Mouse (Mus musculus) urinary bladder, postnatal 36 days (tissue): ENCODE measurements around the gene Gria2.
A peak's percentile ranks its signal among the peaks of the same experiment; 100 is the strongest.

Experiments used
- DNase-seq, 2 experiments: peaks; one replicate each; pipeline ENCODE4 v3.0.0; 2022; ENCODE audit warnings: low spot score in 2 of 2, mixed read lengths in 1 of 2

Gria2 gene

GRCm38 (mm10) chr3:80802596-80803081, at the start of gene Gria2:
TSS of gene Gria2 (minus strand) at chr3:80802835.
- DNase-seq = peak; percentile 21 to 56

DNA sequence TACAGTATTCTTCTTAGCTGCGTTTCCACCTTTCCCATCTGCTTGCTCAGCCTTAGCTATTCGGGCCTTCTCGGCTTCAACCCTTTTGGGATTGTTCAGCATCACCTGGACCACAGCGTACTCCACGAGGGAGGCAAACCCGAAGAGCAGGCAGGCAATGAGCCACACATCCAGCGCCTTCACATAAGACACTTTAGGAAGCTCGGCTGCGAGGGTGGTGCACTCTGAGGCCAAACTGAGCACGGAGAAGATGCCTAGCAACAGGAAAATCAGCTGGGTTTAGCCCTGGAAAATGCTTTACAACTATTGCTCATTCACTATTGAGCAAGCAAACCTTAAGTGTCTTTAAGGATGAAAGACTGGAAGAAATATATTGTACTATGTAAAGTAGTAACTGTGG, 48.3 kb upstream of the Gria2 start:
- no peak for DNase-seq

GRCm38 (mm10) chr3:80845634-80846033, 43.0 kb upstream of the Gria2 start:
- no peak for DNase-seq

DNA sequence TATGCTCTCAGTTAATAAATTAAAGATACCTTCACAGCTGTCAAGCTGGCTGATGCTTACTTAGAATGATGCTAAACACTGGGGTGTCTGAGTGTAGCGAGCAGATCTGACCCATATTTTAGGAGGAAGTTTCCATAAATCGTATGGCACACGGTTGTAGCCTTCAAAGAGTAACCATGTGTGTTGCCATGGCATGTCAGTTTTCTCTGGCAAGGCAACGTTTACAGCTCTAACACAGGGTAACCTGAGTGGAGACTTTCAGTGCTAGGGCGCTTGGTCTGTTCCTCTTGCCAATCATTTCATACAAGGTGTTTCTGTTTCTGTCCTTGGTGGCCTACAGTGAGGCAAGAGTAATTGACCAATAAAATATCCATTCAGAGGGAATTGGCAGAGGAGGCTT, 37.2 kb upstream of the Gria2 start:
- DNase-seq = no peak

- DNase-seq = no peak
Observed at GRCm38 (mm10) chr3:80837583-80837982, 34.9 kb upstream of the Gria2 start.

GRCm38 (mm10) chr3:80823975-80824374, 21.3 kb upstream of the Gria2 start:
- DNase-seq = no peak

- DNase-seq = no peak
Observed at GRCm38 (mm10) chr3:80818619-80819018, 16.0 kb upstream of the Gria2 start.

GRCm38 (mm10) chr3:80813734-80814133, 11.1 kb upstream of the Gria2 start:
- DNase-seq = no peak

GRCm38 (mm10) chr3:80812237-80812636, 9.6 kb upstream of the Gria2 start:
- DNase-seq = no peak

GRCm38 (mm10) chr3:80805327-80805726, 2.7 kb upstream of the Gria2 start:
- no peak for DNase-seq

DNA sequence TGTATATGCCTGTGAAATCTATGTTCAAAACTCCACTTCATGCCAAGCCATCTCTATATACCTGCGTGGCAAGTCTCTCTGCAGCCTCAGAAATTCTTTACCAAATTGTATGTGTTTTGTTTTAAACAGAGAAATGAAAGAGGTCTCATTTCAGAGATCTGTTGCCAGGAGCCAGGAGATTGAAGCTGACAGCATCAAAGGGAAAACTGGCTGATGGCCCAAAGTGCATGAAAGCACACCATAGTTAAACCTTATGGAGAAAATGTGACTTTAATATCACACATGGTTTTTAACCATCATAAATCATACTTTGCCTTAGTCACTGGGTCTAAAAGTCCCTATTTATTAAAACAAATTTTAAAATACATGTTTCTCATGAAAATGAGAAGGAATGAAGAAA, 1.2 kb upstream of the Gria2 start:
- DNase-seq = no peak

- DNase-seq = no peak
Observed at GRCm38 (mm10) chr3:80803211-80803610, 576 bp upstream of the Gria2 start.

DNA sequence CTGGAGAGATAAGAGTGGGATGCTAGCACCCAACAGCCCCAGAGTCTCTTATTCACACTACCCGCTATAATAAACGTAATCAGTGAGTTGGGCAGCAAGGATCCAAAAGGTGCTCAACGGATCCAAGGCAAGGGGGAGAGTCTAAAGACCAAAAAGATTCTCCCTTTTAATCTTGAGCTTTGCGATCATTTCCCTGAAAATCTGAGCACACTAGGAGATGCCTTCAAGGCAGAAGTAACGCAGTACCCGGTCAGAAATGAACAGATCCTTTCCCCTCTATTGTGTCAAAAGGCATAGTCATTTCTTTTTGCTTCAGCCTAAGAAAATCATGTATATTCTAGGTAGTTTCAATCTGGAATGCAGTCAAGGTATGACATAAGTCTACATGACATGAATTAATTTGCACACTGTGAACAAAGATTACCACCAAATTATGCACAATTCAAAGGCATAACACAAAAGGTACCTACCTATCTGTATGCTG, 766 bp downstream of the Gria2 start:
- no peak for DNase-seq

DNA sequence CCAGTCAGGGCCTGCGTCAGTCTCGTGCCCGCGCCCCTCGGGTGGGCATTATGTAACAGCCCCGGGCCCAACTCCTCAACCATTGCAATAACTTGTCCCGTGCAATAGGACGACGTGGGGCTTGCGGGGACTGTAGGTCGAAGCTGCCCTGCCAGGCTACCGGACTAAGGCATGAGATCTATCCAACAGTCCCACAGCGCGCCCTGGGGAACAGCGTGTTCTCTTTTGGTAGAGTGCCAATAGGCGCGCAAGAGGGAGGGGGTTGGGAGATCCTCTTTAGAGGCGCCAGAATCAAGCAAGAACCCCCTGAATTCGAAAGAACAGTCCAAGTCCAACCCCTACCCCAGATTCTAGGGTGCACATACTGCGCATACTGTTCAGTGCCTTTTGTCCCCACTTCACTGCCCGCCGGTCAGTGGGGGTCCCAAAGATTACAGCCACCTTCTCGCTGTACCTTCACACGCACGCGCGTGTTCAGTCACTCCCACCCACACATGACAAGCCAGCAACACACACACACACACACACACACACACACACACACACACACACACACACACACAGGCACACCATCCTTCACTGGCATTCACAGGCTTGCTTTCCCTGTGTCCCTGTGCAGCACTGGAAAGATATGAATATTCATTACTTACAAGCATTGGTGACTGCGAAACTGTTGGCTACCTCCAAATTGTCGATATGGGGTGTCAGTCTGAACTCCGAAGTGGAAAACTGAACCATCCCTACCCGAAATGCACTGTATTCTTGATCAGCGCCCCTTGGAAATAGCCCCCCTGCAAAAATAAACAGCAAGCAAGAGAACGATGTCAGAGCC, 1.4 kb downstream of the Gria2 start:
- peak in 1 of 2 experiments; percentile 3 for DNase-seq

DNA sequence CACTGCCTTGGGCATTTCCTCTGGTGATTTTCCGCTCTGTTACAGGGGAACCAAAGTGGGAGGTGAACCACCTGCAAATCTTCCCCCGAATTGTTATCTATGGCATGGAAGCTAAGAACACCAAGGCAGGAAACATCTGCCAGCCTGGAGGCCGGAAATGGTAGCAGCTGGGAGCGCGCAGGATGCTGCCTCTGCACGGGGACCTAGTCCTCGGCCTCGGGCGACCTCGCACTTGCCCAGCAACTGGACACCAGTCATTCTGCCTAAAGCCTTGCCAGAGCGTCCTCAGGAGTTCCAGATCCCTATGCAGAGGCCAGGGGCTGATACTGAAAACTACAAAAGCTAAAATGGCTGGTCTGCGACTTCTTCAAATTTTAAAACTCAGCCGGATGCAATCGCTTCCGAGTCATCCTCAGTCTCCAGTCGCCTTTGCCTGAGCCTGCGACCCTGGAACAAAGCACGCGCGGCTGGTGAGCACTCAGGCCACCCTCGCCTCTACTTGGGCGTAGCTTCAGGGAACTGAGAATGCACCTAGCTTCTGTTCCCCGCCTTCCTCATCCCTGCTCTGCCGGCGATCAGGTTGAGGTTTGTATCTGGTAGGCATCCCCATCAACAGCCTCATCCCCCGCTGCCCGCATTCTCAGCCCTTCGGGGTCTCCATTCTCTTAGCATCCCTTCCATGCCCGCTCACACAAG, 2.2 kb downstream of the Gria2 start:
- DNase-seq = no peak

DNA sequence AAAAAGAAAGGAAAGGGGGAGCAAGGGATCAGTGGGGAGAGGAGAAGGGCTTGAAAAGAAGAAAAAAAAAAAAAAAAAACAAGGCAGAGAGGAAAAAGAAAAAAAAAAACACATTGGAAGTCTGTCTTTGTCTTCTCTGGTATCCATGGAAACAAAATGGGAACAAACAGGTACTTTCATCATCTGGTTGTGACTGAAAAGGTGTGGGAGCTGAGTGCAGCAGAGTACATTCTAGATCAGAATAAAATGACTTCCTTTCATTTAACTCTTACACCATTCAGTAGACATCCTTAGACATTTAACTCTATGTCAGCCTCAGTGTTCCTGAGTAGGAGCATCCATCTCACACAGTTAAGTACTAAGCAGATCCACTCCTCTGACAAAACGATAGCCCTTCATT, 4.7 kb downstream of the Gria2 start:
- no peak for DNase-seq

DNA sequence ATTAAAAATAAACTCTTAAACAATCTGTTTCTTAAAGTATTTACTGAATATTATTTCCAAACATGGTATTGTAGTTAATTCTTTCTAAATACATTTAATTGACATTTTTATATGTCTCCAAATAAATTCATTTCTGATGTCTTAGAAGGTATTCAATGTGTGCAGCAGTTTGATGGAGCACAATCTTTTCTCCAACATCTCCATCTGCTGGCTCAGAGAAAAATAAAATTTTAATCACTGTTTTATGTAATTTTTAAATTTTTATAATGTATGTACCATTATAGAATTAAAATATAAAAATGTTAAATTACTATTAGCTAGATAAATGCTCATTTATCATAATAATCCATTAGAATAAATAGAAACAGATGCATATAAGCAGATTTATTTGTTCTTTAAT, 5.9 kb downstream of the Gria2 start:
- DNase-seq = no peak

- no peak for DNase-seq
Observed at GRCm38 (mm10) chr3:80795284-80795683, 7.4 kb downstream of the Gria2 start.

DNA sequence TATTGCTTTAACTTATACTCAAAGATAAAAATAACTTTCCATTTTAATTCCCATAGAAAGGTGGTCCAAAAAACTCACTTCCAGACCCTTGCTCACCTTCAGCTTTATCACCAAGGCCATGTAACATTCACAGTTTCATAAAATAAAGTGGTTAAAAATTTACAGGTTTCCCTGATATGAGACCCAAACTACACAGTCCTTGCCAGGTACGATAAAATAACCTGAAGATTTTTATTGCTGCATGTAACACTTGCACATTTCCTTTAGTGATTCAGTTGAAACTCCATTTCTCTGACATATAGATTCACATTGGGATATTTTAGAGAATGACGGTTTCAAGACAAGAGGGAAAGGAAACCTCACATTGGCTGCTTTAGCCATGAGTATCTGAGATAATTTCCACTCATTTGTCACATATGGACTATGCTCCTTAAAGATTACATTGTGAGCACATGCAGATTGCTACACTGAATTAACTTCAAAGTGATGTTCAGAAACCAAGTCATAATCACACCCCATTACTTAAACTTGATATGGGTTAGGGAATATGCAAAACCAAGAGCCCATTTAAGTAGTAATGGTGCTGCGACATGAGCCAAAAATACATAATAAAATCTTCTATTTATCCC, 15.4 kb downstream of the Gria2 start:
- no peak for DNase-seq

DNA sequence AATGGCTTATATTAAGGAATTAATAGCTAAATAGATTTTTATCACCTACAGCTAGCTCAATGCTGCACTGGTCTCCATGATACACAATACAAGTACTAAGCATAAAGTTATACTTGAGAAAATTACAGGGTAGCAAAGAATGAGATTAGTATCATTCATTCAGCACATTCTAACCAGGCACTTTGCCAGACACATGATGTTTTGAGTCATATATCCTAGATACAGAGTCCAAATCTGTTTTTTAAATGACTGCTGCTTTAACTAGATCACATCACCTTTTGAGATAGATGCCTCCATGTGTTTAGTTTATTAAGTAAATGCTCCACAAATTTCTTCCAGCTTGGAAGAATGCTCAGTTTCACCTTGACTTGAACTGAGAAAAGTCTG, 21.5 kb downstream of the Gria2 start:
- no peak for DNase-seq

- no peak for DNase-seq
Observed at GRCm38 (mm10) chr3:80780383-80781143, 22.1 kb downstream of the Gria2 start.

DNA sequence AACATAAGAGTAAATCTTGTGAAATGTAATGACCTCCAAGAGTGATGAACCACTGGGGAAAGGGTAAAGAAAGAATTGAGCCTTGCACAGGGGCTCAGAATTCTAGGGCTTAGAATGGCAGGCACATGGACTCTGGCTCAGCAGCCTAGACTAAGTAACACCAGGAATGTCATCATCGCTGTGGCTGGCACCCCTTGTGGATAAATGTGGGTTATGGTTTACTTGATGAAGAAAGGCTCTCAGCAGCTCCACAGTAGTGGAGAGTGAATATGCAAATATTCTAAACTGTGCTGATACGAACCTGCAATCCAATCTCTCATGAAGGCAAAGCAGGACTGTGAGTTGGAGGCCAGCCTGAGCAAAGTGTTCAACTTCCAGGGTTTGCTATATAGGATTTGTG, 26.0 kb downstream of the Gria2 start:
- no peak for DNase-seq
